Mouse (Mus musculus) CD4-positive, CD25-positive, alpha-beta regulatory T cell, adult 9 weeks (primary cell): ENCODE measurements around the gene Fbxw22. TPM values are rescaled to one million over a fixed set of nuclear protein-coding genes. Genes with fewer than 3 reads are reported as not detected.

Experiments
- polyA plus RNA-seq: library from polyadenylated mRNA; unstranded; fragments of 100-300 nt; shearing (Covaris generic); gene quantifications from one replicate; pipeline ENCODE4 v1.2.1, GENCODE M21; 2017

Fbxw22 gene
- polyA plus RNA-seq: not detected

GRCm38 (mm10) chr9:109404196-109404595, at the start of gene Fbxw22:
Gene Fbxw22, minus strand, starts transcription at chr9:109404296.

GRCm38 (mm10) chr9:109449040-109449439, 44.9 kb upstream of the Fbxw22 start, which contains the start of gene Fbxw16:
Gene Fbxw16, minus strand, starts transcription at chr9:109449140.

GRCm38 (mm10) chr9:109339559-109339958, 64.5 kb downstream of the Fbxw22 start, which contains the start of gene Fbxw28:
Gene Fbxw28, minus strand, starts transcription at chr9:109339659.

Other genes starting within 250 kb of the Fbxw22 start
- not detected for gene Fbxw21, start 242.3 kb downstream of the Fbxw22 start, polyA plus RNA-seq
- not detected for gene Fbxw13, start 208.3 kb downstream of the Fbxw22 start, polyA plus RNA-seq
- not detected for gene Fbxw20, start 169.5 kb downstream of the Fbxw22 start, polyA plus RNA-seq
- not detected for gene Fbxw14, start 116.6 kb downstream of the Fbxw22 start, polyA plus RNA-seq
- gene Fbxw28, start 64.6 kb downstream of the Fbxw22 start, polyA plus RNA-seq: not detected
- not detected for gene Fbxw16, start 44.8 kb upstream of the Fbxw22 start, polyA plus RNA-seq
- not detected for gene Fbxw19, start 91.6 kb upstream of the Fbxw22 start, polyA plus RNA-seq
- gene Fbxw15, start 164.0 kb upstream of the Fbxw22 start, polyA plus RNA-seq: not detected
- gene Fbxw24, start 221.8 kb upstream of the Fbxw22 start, polyA plus RNA-seq: not detected